Mouse (Mus musculus): ENCODE results near the gene Neurl4.
"Not testable (repeated sequence)": the region's sequence is repeated elsewhere in the genome, so short reads cannot be mapped to it uniquely, and the experiment has no call there.

Neurl4 gene

GRCm38 (mm10) chr11:69914372-69914764, 13.5 kb downstream of the Neurl4 start:
- DNase-seq = no peak

GRCm38 (mm10) chr11:69914917-69915430, 14.1 kb downstream of the Neurl4 start:
- DNase-seq = no peak

GRCm38 (mm10) chr11:69915667-69916627, 15.1 kb downstream of the Neurl4 start:
- peak; percentile 46 for DNase-seq

GRCm38 (mm10) chr11:69916652-69917378, 15.9 kb downstream of the Neurl4 start:
- DNase-seq = peak; percentile 38

GRCm38 (mm10) chr11:69917379-69917948, 16.6 kb downstream of the Neurl4 start:
- peak; percentile 46 for DNase-seq

GRCm38 (mm10) chr11:69918118-69918517, 17.2 kb downstream of the Neurl4 start:
- no peak for DNase-seq

- peak; percentile 40 for DNase-seq
These were observed 18.2 kb downstream of the Neurl4 start for GRCm38 (mm10) chr11:69919053-69919452.

- DNase-seq = peak; percentile 75
These were observed 18.9 kb downstream of the Neurl4 start for GRCm38 (mm10) chr11:69919661-69920265.

- DNase-seq = peak; percentile 80
These were observed 19.6 kb downstream of the Neurl4 start for GRCm38 (mm10) chr11:69920266-69921031.

GRCm38 (mm10) chr11:69921114-69922011, 20.5 kb downstream of the Neurl4 start, which contains the start of gene Eif5a:
Gene Eif5a, minus strand, starts transcription at chr11:69921958.
- peak; percentile 100 for DNase-seq

- DNase-seq = no peak
These were observed 21.3 kb downstream of the Neurl4 start for GRCm38 (mm10) chr11:69922012-69922756.

- DNase-seq = peak; percentile 40
These were observed 21.9 kb downstream of the Neurl4 start for GRCm38 (mm10) chr11:69922796-69923195.

- DNase-seq = peak; percentile 2
These were observed 26.6 kb downstream of the Neurl4 start for GRCm38 (mm10) chr11:69927501-69927900.

GRCm38 (mm10) chr11:69929712-69930111, 28.8 kb downstream of the Neurl4 start:
- DNase-seq = no peak

- DNase-seq = not testable (repeated sequence)
These were observed 29.3 kb downstream of the Neurl4 start for GRCm38 (mm10) chr11:69930176-69930575.

GRCm38 (mm10) chr11:69930967-69931537, 30.2 kb downstream of the Neurl4 start:
- no peak for DNase-seq

- no peak for DNase-seq
These were observed 30.9 kb downstream of the Neurl4 start for GRCm38 (mm10) chr11:69931769-69932168.

- DNase-seq = no peak
These were observed 31.4 kb downstream of the Neurl4 start for GRCm38 (mm10) chr11:69932254-69932653.

- DNase-seq = no peak
These were observed 32.2 kb downstream of the Neurl4 start for GRCm38 (mm10) chr11:69933066-69933465.

GRCm38 (mm10) chr11:69934169-69934568, 33.3 kb downstream of the Neurl4 start:
- peak; percentile 82 for DNase-seq
